In genomic region chr1:33649534-33650108, GRCm38 (mm10) we compare ENCODE assay signal across 13 mouse cellular contexts.
"Had no signal": no experiment of that assay in that cellular context is flagged by ENCODE, and none has a peak within 500 bp of the region (broad histone marks: within the 10 kb centered on the region; RNA-seq: fewer than 3 reads in every experiment).

No protein-coding gene starts in this region.

- H3K4me1 ChIP-seq: limb, embryonic 13.5 days; midbrain, embryonic 15.5 days; neural tube, embryonic 12.5 days had no signal

- H3K27ac ChIP-seq: kidney, postnatal 0 days; layer of hippocampus, adult 2 months; limb, embryonic 13.5 days; midbrain, embryonic 15.5 days; neural tube, embryonic 12.5 days had no signal

- H3K4me3 ChIP-seq: layer of hippocampus, adult 2 months; limb, embryonic 13.5 days; midbrain, embryonic 15.5 days; neural tube, embryonic 12.5 days had no signal

- ATAC-seq: intestine, postnatal 0 days; midbrain, embryonic 15.5 days had no signal

- DNase-seq: kidney, adult 9 months; kidney, postnatal 36 days; left cerebral cortex, postnatal 4 days; lung, adult 18-20 months; right cerebral cortex, postnatal 14 days; thymus, postnatal 4 days had no signal

- H3K4me2 ChIP-seq: limb, embryonic 13.5 days; midbrain, embryonic 11.5 days; midbrain, embryonic 15.5 days; neural tube, embryonic 12.5 days had no signal

- H3K27me3 ChIP-seq: limb, embryonic 13.5 days; midbrain, embryonic 15.5 days; neural tube, embryonic 12.5 days had no signal

- H3K9ac ChIP-seq: limb, embryonic 13.5 days; midbrain, embryonic 15.5 days; neural tube, embryonic 12.5 days had no signal

- H3K9me3 ChIP-seq: limb, embryonic 13.5 days; midbrain, embryonic 15.5 days; neural tube, embryonic 12.5 days had no signal
